Mouse (Mus musculus) adrenal gland, adult (tissue): Measurements from ENCODE around the gene Noto.

ENCODE experiments used
- DNase-seq, 2 experiments: peaks; one replicate each; pipeline ENCODE4 v3.0.0; 2022 to 2023; ENCODE audit warnings: low spot score in 1 of 2; ENCODE audit not compliant: inconsistent age in 2 of 2

Noto gene

DNA sequence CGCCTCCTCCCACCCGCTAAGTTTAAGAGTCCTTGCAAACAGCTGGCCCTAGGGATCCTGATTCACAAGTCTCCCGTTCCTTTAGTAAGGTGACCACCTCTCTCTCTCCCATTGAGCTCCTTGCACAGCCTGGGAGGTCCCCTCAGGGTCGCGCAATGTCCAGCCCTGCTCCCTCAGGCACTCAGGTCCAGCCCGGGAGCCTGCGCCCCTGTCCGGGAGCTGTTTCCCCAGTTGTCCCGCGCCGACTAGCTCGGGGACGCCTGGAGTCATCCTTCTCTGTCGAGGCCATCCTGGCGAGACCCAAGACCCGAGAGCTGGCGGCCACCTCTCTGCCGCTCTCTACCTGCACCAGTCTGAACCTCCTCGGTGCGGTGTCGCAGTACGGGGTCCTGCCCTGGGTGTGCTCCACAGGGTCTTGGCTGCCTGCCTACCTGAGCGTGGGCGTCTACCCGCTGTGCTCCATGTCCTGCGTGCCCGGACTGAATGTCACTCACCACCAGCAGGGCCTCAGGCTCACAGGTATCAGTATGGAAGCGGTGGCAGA lies at the start of gene Noto:
Gene Noto, plus strand, starts transcription at position 51 of the 544 bp plus-strand sequence.
- peak in 1 of 2 experiments; percentile 58 for DNase-seq

DNA sequence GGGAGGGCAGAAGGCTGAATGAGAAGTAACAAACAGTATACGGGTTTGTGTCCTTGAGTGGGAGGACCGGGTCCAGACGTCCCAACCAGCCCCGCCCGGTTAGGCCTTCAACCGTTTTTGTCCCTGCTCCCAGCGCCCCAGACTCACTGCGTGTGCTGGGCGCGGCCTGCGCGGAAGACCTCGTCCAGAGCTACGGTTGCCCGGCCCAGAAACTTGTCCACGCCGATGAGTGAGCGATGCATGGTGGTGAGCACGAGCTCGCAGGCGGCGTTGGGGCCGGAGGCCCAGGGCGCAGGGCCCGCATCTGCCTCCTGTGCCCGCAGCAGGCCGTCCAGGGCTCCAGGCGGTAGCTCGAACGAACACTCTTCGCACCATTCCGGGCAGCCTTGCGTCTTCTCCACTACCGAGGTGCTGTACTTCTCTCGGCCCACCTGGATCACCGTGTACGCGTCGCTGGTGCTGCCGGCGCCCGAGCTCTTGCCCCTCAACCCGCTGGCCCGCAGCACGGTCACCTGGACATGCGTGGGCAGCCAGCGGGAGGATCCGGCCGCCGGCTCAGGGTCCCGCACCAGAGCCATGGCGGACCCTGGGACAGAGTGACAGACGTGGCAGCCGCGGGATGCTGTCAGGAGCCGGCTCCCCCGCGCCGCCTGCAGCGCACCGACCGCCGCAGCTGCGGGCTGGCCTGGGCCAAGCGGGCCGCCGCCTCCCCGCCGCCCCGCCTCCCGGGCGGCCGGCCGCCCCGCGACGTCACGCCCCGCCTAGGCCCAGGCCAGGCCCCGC lies 49.5 kb upstream of the Noto start, which contains the start of gene Rab11fip5:
Gene Rab11fip5, minus strand, starts transcription at position 684 of the 783 bp plus-strand sequence.
- DNase-seq: peak; percentile 70 to 86

DNA sequence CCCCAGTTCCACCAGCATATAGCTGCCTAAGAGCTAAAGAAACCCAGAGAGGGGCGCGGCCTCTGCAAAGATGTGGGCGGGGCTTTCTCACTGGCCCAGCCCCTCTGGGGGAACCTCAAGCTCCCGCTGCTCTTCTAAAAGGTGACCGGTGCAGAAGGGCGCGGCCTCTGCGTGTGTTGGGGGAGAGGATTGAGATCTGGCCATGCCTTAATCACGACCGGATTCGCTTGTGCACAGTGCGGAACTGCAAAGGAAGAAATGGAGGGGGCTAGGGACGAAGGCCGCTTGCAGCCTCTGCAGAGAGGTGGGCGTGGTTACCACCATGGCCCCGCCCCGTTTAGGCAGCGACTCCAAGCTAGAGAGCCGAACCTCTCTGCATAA lies 49.0 kb upstream of the Noto start:
- peak; percentile 97 to 100 for DNase-seq

DNA sequence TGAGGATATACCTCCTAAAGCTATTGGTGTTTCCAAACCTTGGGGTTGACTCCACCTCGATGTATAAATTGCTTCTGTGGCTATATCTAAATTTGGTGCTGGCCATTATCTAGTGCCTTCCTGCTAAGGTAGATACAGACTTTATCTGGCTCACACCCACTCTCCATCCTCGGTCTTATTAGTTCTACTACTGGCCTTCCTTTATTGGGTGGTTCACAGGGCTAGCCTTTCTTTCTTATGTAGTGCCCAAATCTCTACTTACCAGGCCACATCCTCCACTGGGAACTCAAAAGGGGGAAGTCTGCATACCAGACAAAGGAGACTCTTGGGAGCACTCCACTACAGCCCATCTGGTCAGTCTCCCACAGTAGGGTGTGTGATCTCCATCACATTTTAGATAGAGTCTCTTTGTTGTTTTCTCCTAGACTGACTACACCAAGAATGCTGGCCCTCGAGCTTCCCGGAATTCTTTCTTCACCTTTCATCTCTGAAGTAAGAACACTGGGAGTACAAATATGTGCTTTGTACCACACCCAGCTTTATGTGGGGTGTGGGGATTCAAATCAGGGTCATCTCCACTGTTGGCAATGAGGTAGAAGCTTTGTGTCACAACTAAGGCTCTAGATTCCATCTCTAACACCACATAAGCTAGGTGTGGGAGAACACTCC lies 46.5 kb upstream of the Noto start:
- DNase-seq: no peak

DNA sequence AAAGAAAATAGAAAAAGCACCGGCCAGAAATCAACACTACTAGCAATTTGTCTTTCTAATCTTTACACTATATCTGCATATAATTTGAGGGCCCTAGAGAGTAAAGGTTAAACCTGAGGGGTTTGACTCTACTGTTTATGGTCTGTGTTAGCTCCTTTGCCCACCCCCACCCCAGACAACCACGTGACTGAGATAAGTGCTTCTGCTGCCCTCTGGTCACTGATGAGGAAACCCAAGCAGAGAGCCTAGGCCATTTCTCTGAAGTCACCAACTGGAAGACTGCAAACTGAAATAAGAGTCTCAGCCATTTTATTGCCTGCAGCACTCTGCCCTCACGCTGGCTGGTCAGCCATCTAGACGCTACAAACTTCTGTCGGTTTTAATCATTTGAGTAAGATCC lies 45.8 kb upstream of the Noto start:
- DNase-seq: no peak

DNA sequence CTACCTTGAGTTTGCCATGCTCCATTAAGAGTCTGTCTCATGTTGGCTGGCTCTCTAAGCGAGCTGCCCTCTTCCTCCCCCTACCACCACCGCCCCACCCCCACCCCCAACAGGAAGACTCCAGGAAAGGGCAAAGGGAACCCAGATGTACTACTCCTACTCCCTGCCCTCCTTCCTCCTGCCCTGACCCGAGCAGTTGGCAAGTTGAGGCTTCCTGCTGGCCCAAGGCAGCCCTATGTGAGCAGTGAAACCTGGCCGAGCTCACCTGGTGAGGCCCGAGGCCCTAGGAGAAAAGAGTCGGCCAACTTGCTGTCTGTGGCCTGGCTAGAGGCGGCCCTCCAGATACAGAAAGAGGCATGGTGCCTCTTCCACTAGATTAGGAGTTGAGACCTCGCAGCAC lies 45.1 kb upstream of the Noto start:
- no peak for DNase-seq

DNA sequence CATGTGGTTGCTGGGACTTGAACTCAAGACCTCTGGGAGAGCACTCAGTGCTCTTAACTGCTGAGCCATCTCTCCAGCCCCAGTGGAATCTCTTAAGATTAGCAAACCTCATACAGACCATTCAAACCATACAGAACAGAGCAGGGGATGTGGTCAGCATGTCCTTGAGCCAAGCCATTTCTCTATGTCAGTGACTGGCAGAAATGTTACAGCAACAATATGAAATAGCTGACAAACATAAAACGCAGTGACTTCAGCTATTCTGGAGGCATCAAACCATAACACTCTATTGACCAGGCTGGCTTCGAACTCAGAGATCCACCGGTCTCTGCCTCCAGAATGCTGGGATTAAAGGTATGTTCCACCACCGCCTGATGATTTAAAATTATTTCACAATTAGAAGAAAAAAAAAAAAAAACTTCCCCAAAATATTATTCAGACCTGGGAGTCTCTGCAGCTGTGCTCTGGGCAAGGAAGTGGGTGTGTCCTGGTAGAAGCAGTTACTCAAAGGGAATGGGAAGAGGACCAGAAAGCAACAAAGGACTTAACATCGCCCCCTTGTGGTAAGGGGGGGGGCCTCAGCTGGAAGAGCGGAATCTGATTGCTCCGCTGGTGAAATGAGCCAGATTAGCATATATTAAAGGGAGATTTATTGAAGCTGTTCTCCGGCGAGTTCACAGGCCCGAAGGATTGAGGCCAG lies 43.3 kb upstream of the Noto start:
- DNase-seq: peak; percentile 85 to 94

DNA sequence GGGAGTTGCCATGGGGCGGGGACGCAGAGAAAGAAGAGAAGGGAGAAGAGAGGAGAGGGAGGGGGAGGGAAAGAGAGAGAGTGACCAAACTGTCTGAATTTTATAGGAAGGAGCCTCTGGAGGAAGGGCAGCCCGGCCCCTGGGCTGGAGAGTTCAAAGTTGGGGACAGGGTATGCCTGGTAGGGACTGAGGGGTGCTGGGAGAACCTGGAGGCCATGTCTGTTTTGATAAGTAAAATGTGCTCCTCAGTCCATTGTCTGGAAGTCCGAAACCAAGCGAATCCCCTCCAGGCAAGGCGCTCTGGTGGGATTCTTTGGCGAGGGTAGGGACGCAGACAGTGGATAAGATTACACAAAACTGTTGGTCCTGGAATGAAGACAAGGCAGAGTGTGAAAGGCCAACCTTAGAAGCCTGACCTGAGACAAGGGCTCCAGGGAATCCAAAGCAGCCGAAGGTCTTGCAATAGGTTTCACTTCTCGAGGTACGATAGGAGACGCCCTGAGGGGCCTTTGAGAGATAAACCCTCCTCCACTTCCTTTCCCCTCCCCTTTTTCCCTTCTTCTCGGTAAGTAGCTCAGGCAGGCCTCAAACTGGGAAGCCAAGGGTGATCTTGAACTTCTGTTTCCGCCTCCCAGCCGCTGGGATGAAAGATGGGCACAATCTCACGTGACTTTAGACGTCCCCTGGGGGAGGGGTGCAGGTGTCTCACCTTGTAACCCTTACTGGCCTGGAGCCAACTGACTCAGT lies 42.6 kb upstream of the Noto start:
- DNase-seq: peak in 1 of 2 experiments; percentile 48

DNA sequence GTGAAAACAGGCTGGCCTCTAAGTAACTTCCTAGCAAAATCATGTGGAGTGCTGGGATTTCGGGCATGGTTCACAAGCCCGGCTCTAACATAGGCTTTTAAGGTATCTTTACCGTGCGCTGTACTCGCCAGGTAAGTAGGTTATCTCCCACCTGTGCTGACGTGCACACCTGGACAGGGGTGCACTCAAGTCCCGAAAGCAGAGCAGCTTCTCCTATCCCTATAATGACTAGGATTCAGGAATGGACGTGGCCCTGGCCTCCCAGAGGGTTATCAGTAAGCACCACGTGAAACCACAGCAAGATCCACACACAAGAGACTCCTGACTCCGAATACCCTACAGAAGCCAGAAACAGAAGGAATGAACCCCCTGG lies 42.1 kb upstream of the Noto start:
- no peak for DNase-seq

DNA sequence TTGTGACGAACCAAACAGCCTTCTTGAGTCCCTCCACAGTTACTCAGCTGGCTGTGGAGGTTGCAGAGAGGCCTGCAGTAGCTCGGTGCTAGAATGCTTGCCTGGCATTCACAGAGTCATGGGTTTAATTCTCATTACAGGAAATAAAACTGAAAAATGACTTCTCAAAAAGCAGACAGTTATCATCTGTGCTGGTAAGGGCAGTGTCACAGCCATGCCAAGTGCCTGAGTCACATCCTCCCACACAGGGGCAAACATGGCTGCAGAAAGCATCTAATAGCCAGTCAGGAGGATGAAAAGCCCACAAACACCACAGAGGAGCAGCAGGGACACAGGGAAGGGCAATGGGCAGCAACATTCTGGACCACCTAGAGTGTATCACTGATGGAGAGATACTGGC lies 40.9 kb upstream of the Noto start:
- DNase-seq: peak in 1 of 2 experiments; percentile 42

DNA sequence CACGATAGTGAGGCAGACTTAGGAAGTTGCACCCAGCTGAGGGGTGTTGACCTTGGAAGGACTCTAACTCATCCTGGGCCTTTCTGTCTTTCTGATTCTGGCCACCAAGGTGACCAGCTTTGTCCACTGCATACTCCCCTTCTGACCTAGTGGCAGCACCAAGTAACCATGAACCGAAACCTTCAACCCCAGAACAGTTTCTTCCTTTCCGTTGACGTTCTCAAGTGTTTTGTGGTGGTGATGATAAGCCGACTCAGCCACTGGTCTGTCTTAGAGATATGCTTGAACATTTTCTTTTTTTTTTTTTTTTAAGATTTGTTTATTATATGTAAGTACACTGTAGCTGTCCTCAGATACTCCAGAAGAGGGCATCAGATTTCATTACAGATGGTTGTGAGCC lies 35.1 kb upstream of the Noto start:
- no peak for DNase-seq

DNA sequence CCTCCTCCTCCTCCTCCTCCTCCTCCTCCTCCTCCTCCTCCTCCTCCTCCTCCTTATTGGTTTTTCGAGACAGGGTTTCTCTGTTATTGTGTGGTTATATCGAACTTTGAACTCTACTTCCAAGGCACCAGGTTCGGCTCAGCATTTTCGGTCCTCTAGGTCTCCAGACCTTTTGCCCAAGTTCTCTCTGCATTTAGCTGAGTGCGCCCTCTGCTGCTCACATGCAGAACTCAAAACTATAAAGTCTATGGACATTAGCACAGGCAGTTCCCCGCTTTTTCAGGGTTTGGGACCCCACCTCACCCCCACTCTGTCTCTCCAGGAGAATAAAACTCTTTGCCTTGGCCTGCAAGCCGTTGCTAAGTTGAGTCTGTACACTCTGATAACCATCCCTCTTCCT lies 31.9 kb upstream of the Noto start:
- DNase-seq: peak; percentile 64 to 87

DNA sequence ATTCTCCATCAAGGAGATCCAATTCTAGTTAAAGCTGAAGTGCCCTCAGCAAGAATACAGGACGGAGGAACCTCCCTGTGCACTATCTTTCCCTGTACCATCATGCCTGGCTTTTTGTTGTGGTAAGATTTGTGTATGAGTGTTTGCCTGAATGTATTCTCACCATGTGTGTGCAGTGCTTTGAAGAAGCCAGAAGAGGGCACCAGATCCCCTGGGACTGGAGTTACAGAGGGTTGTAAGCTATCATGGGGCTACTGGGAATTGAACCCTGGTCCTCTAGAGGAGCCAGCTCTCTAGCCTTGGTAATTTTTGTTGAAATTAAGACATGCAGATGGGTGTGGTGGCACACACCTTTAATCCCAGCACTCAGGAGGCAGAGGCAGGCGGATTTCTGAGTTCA lies 28.3 kb upstream of the Noto start:
- no peak for DNase-seq

DNA sequence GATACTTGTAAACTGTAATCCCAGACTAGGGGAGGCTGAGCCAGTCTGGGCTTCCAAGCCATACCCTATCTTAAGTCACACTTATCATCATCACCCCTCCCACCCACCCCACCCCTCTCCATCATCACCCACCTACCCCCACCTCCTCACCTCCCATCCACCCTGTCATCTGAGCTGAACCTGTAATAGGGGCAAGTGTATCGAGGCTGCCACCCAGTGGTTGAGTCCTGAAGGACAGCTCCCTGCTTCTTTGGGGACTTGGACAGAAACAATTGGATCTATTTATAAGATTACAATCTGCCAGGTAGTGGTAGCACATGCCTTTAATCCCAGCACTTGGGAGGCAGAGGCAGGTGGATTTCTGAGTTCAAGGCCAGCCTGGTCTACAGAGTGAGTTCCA lies 26.5 kb upstream of the Noto start:
- DNase-seq: peak; percentile 46 to 83

DNA sequence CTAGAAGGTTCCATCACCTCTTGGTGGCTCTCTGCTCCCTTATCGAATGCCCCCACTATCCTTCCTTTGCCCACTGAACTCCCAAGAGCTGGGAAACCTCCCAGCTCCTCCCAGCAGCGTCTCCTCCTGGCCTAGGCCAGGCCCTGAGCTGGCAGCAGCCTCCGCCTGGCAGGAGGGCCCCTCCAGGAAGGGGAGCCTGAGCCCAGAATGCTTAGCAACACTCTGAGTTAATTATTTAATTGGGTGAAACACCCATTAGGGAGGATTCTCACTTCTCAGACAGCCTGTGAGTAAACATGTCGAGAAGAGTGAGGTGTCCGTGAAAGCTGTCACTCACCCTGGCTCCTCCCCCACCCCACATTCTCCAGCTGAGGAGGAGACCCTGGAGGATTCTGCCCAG lies 24.0 kb upstream of the Noto start:
- no peak for DNase-seq

DNA sequence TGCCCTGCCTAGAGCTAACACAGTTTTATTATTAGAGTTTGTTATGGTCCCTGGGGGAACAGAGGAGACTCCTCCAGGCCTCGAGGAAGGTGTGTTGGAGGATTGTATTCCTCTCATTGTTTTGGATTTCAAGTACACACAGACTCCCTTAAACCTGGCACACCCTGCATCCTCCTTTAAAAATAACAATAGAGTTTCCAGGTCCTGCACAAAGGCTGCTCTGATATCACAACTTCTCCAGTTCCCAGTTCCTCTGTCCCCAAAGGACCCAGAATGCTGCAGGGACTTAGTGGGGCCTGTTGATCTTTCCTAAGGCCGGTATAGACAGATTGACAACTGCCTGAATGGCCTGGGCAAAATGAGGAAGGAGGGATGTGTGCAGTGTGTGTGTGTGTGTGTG lies 21.1 kb upstream of the Noto start:
- no peak for DNase-seq

DNA sequence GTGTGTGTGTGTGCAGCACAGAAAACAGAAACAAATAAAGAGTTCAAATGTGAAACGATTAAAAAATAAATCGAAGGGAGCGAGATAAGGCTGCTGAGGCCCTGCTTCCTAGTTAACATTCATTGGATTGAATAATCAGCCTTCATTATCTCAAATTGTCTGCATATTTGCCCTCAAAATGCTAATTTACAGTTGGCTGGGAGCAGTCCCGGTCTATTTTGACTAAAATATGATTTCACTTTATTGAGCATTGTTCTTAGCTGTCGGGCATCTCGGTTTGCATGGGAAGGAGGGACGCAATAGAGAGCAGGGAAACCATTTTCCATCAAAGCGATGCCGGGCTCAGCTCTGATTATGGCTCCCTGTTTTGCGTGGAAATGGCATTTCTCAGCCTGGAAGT lies 20.6 kb upstream of the Noto start:
- DNase-seq: no peak

DNA sequence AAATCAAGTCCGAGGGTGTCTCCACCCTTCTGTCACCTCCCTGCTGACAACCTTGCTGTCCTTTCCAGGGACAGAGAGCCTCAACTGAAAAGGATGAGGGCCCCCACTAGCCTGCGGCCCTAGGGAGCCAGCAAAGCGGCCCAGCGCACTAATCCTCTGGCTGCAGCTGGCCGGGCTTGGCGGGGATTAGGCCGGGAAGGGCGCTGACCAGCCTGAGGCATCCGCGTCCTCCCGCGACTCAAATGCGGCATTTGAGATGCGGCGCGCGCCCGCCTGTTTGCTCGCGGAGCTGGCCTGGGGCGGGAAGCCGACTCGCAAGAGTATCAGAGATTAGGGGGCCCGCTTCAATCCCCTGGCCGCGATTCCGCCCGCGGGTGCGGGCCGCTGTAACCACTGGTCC lies 14.7 kb upstream of the Noto start:
- DNase-seq: no peak

DNA sequence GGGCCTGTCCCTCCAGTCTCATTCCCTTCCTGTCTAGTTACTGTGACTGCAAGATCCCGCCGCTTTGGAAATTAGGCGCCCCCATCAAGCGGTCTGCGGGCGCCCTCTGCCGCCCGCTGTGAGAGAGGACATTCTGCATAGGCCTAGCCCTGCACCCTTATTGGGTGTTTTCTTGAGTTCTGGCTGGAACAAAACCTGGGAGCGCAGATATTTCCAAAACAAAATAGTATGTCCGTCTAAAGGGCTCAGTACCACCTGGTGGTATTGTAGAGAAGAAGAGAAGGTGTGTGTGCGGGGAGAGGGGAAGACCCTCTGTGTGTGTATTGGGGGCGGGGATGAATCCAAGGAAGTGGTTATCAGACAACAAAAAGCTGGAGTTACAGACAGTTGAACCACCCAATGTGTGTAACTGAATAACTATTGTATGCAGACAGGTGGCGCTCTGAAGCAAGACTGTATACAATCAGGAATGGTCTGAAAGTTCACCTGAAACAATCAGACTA lies 12.9 kb upstream of the Noto start:
- peak; percentile 49 to 78 for DNase-seq

DNA sequence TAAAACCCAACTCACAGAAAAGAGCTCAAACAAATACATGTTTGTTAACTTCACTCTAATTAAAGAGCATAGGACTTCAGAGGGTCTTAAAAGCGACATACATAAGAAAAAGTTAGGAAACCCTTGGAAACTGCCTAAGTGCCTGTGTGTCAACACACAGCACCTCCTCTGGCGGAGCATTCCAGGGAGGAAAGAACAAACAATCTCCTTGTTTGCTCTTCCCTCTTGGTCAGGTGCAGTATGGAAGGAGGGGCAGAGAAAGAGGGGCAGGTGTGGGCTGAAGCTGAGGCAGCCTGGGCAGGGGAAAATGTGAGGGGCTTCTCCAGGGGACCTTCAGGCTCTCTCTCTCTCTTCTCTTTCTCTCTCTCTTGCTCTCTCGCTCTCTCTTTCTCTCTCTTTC lies 7.9 kb upstream of the Noto start:
- no peak for DNase-seq

DNA sequence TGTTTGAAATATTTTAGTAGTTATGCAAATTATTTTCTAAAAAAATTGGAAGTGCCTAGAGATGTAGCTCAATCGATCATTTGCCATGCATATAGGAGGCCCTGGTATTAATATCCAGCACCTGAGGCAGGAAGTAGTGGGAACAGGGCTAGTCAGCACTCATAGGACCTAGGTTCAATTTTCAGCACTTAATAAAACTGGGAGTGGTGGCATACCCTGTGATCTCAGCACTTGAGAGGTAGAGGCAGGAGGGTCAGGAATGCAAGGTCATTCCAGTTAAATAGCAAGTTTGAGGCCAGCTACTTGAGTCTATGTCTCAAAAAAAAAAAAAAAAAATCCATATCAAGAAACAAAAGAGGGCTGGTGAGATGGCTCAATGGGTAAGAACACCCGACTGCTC lies 4.5 kb upstream of the Noto start:
- DNase-seq: no peak
